Mouse (Mus musculus) bone marrow, adult 2 months (tissue): ENCODE data around the gene Gm826.

Experiments
- CTCF ChIP-seq: fragments of 200-500 bp; IDR thresholded peaks from 2 replicates; pipeline ENCODE4 v1.5.1; 2011; ENCODE audit warnings: low read length, control low read depth; ENCODE audit not compliant: control insufficient read depth, insufficient read depth
- POLR2A ChIP-seq: fragments of 200-500 bp; IDR thresholded peaks from 2 replicates; pipeline ENCODE4 v1.6.1; 2011; ENCODE audit warnings: low read depth, mild to moderate bottlenecking, control low read depth, low read length, borderline replicate concordance; ENCODE audit not compliant: control insufficient read depth

- TF ChIP-seq CTCF (no peak), POLR2A (no peak)
Measured at GRCm38 (mm10) chr2:160327716-160328115, 6.2 kb downstream of the Gm826 start.
